In genomic region chr5:65284171-65284570, GRCm38 (mm10) we compare ENCODE assay signal across 7 mouse cellular contexts. TPM values are rescaled to one million over a fixed set of nuclear protein-coding genes. Genes with fewer than 3 reads are reported as not detected.
DNase-seq lines count a peak whose midpoint lies in the region; ATAC-seq and TF ChIP-seq lines count a peak whose summit lies in the region.

No protein-coding gene starts in this region.

- H3K4me3 ChIP-seq in MEL (ENCODE audit: control insufficient read depth in 1 of 2, insufficient read depth in 1 of 2, low read depth in 2 of 2, low read length in 2 of 2), result no peak overlapping the region
- no peak overlapping the region for H3K4me3 ChIP-seq in heart, embryonic 12.5 days

- H3K27ac ChIP-seq in MEL (ENCODE audit: control insufficient read depth, low read depth, low read length), result no peak overlapping the region
- H3K27ac ChIP-seq in heart, embryonic 12.5 days (ENCODE audit: poor library complexity, severe bottlenecking), result no peak overlapping the region

- no peak for TF ChIP-seq POLR2A in MEL (IDR thresholded peaks at IDR 0.05; ENCODE audit: control insufficient read depth in 1 of 2, insufficient read depth in 1 of 2, low read depth in 1 of 2, low read length in 2 of 2, poor library complexity in 1 of 2)

- H3K79me2 ChIP-seq in MEL (ENCODE audit: control insufficient read depth, insufficient read depth, low read length, poor library complexity), result no peaks in the 10 kb centered on the region

- no peak for TF ChIP-seq EP300 in MEL (IDR thresholded peaks at IDR 0.05; ENCODE audit: low read depth in 1 of 2, low read length in 2 of 2)

- H3K36me3 ChIP-seq in MEL (ENCODE audit: control insufficient read depth in 1 of 2, insufficient read depth in 2 of 2, low read length in 2 of 2), result peaks cover 13 to 18% of the 10 kb centered on the region in 2 experiments
- peaks cover 57% of the 10 kb centered on the region for H3K36me3 ChIP-seq in heart, embryonic 12.5 days

- H3K9ac ChIP-seq in MEL (ENCODE audit: control insufficient read depth, low read depth, low read length, poor library complexity, severe bottlenecking), result no peak overlapping the region
- H3K9ac ChIP-seq in heart, embryonic 12.5 days, result no peak overlapping the region

- peaks cover 7 to 11% of the 10 kb centered on the region in 2 experiments; a peak in 3 of 4 replicates for H3K4me1 ChIP-seq in MEL (ENCODE audit: control insufficient read depth in 1 of 2, insufficient read depth in 2 of 2, low read length in 2 of 2)
- H3K4me1 ChIP-seq in heart, embryonic 12.5 days (replicated peaks), result 0 out of 2 replicates have a peak, but pooled peaks cover 1% of the 10 kb centered on the region

- H3K9me3 ChIP-seq in MEL (replicated peaks; ENCODE audit: insufficient read depth, low read length), result no peaks in the 10 kb centered on the region
- H3K9me3 ChIP-seq in heart, embryonic 12.5 days (replicated peaks), result 0 out of 2 replicates have a peak, but pooled peaks cover 3% of the 10 kb centered on the region

- TF ChIP-seq CTCF in MEL (IDR thresholded peaks at IDR 0.05 in 2 of 3, conservative IDR thresholded peaks at IDR 0.05 in 1 of 3; ENCODE audit: control insufficient read depth in 1 of 3, insufficient read depth in 1 of 3, low read depth in 2 of 3, low read length in 3 of 3, poor library complexity in 1 of 3, severe bottlenecking in 1 of 3), result peak; percentile 40 to 61 (median 43)

- TF ChIP-seq RAD21 in MEL (IDR thresholded peaks at IDR 0.05; ENCODE audit: low read depth, low read length), result no peak

- 93% methylated on average over 3 of the region's 3 CpGs for WGBS in heart, embryonic 12.5 days

- H3K27me3 ChIP-seq in MEL (ENCODE audit: control insufficient read depth in 1 of 2, insufficient read depth in 2 of 2, low read length in 2 of 2), result no peaks in the 10 kb centered on the region
- H3K27me3 ChIP-seq in heart, embryonic 12.5 days (replicated peaks), result no peaks in the 10 kb centered on the region

- no peak for ATAC-seq in heart, embryonic 12.5 days (ENCODE audit: insufficient number of reproducible peaks, low FRiP score)

- H3K4me2 ChIP-seq in heart, embryonic 12.5 days, result no peak overlapping the region

- peak; percentile 25 for DNase-seq in kidney, postnatal 10 days
- no peak for DNase-seq in kidney, adult 18-20 months
- peak; percentile 74 for DNase-seq in MEL (ENCODE audit: low read depth, low spot score)
- peak; percentile 48 for DNase-seq in c-Kit-positive CD71-positive TER-119-negative erythroid progenitor cells, embryonic 14.5 days (ENCODE audit: low read depth)
- peak; percentile 17 for DNase-seq in spleen, adult 12 weeks (ENCODE audit: low spot score)
- DNase-seq in right cerebral cortex, postnatal 10 days (ENCODE audit: low spot score in 2 of 2), result no peak

TF ChIP-seq in MEL, 35 proteins besides CTCF, POLR2A, EP300 and RAD21:
- no peak for TF ChIP-seq JUND (IDR thresholded peaks at IDR 0.05; ENCODE audit: low read depth, low read length)
- TF ChIP-seq MAZ (IDR thresholded peaks at IDR 0.05; ENCODE audit: low read depth, low read length), result no peak
- 0 out of 2 replicates have a peak, but pooled peaks have one; percentile 15 for TF ChIP-seq SMC3 (IDR thresholded peaks at IDR 0.05; ENCODE audit: low read depth, low read length)

RNA-seq across cellular contexts. Expression of gene Rfc1, which starts 51.3 kb away (rescaled TPM):
- 50.2 and 50.6 TPM in 2 replicates for total RNA-seq in MEL (2012; rRNA removed)
- polyA plus RNA-seq in MEL (2012; ENCODE audit: insufficient read depth in 1 of 2, insufficient read length in 2 of 2, low read depth in 1 of 2, low replicate concordance in 2 of 2, missing spikeins in 1 of 2), result 1,000 to 10,000 TPM in 1 of 2 experiments, 10 to 100 TPM in 1; 51.5 to 2,723 TPM
- 69.3 and 74.6 TPM in 2 replicates for polyA plus RNA-seq in heart, embryonic 12.5 days (2016; fragmentation: Nextera tagmentation; extraction: Ambion mirVana)

Comparison
In these comparisons a context has a peak if more than half of its experiments do, and no peak if none do; other contexts are left out.
1. DNase-seq: peak in kidney, postnatal 10 days (single experiment), MEL (single experiment), c-Kit-positive CD71-positive TER-119-negative erythroid progenitor cells, embryonic 14.5 days (single experiment) and spleen, adult 12 weeks (single experiment); none in kidney, adult 18-20 months (single experiment) and right cerebral cortex, postnatal 10 days (0 of 2).